Mouse (Mus musculus): ENCODE results near the gene Nol3.
A peak's percentile ranks its signal among the peaks of the same experiment; 100 is the strongest.
"Not testable (repeated sequence)": the region's sequence is repeated elsewhere in the genome, so short reads cannot be mapped to it uniquely, and the experiment has no call there.

Nol3 gene

GRCm38 (mm10) chr8:105290554-105291314 is 14.8 kb downstream of the Nol3 start:
- DNase-seq, result peak; percentile 91

DNA sequence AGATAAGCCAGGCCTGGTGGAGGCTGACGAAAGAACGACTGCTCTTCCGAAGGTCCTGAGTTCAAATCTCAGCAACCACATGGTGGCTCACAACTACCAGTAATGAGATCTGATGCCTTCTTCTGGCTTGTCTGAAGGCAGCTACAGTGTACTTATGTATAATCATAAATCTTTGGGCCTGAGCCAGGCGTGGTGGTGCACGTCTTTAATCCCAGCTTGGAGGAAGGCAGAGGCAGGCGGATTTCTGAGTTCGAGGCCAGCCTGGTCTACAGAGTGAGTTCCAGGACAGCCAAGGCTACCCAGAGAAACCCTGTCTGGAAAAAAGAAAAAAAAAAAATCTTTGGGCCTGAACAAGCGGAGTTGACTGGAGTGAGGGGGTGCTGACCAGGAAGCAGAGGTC is 15.4 kb downstream of the Nol3 start:
- DNase-seq, result not testable (repeated sequence)

DNA sequence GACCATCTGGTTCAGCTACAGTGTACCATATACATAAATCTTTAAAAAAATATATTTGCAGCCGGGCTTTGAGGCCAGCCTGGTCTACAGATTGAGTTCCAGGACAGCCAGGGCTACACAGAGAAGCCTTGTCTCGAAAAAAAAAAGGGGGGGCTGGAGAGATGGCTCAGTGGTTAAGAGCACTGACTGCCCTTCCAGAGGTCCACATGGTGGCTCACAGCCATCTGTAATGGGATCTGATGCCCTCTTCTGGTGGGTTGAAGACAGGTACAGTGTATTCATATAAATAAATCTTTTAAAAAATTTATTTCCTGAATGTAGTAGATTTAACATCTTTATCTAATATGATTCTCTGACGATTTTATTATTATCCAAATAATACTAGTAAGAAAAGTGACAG is 15.9 kb downstream of the Nol3 start:
- not testable (repeated sequence) for DNase-seq

- no peak for DNase-seq
Measured at GRCm38 (mm10) chr8:105292471-105292870, 16.5 kb downstream of the Nol3 start.

GRCm38 (mm10) chr8:105293405-105293804 is 17.5 kb downstream of the Nol3 start:
- no peak for DNase-seq

GRCm38 (mm10) chr8:105294776-105295175 is 18.8 kb downstream of the Nol3 start:
- DNase-seq, result no peak

- DNase-seq, result no peak
Measured at GRCm38 (mm10) chr8:105295256-105295655, 19.3 kb downstream of the Nol3 start.

GRCm38 (mm10) chr8:105295895-105296573 is 20.1 kb downstream of the Nol3 start, which contains the start of gene Exoc3l:
Gene Exoc3l, minus strand, starts transcription at chr8:105296101.
- peak; percentile 51 for DNase-seq

DNA sequence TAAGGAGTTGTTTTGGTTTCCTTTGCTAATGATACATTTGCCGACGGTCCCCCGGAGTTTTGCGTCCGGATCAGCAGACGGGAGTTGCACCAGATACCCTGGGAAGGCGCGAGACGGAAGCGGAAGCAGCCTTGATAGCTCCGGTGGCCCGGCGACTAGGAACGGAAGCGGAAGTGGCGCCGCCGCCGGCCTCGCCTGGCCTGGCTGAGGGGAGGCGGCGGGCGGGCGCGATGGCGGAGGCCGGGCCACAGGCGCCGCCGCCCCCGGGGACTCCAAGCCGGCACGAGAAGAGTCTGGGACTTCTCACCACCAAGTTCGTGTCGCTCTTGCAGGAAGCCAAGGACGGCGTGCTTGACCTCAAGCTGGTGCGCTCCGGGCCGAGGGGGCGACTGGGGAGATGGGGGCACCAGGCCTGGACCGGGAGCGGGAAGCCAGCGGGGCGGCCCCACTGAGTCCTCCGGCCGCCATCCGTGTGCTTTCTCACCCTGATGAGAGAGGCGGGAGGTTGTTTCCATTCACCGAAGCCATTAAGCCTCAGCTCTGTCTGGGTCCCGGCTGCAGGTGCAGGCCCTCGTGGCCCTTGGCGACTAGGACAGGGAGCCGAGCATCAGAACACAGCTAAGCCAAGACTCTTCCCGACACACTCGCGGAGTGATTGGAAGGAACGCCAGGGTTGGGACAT is 21.7 kb downstream of the Nol3 start, which contains the start of gene E2f4:
Gene E2f4 (plus strand): TSS at position 153 of the 682 bp plus-strand sequence.
- peak; percentile 96 for DNase-seq

DNA sequence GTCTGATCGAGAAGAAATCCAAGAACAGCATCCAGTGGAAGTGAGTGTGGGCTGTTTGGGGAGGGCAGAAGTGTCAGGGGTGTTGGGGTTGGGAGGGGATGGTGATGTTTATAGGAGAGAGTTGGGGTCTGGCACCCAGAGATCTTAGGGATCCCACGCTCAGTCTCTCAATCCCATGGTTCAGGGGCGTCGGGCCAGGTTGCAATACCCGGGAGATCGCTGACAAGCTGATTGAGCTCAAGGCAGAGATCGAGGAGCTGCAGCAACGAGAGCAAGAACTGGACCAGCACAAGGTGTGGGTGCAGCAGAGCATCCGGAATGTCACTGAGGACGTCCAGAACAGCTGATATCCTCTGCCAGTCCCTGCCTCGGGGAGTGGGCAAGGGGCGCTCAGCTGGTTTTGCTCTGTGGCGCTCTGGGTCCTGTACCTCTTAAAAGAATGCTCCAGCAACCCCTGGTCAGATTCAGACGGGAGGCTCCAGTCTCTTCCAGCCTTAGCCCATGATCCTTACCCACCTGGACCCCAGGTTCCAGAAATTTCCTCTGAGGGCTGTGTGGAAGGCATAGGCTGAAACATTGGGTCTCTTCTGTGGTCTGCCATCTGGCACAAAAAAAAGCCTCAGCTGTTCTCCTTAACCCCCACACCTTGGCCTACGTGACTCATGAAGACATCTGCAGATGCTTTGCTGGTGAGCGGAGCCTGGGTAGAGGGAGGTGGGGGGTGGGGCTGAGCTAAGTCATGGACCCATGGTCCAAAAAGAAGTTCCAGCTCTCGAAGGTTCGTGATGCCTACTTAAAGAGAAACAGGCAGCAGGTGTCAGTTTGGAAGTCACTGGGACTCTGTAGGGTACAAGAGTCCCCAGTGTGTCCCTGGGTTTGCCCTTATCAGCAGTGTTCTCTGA is 22.7 kb downstream of the Nol3 start:
- DNase-seq, result no peak

DNA sequence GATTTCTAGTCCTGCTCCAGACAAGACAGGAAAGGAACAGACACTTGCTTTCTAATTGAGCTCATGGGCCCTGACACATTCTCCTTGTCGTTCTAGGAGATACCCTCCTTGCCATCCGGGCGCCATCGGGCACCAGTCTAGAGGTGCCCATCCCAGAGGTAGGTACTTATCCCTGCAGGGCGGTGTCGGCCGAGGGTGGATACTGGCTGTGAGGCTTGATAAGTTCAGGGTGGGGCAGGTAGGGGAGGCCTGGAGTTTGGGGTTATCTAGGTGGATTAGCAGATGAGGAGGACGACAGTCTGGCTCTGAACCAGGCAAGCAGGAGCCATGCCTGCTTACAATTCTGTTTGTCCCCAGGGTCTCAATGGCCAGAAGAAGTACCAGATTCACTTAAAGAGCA is 24.0 kb downstream of the Nol3 start:
- DNase-seq, result no peak

DNA sequence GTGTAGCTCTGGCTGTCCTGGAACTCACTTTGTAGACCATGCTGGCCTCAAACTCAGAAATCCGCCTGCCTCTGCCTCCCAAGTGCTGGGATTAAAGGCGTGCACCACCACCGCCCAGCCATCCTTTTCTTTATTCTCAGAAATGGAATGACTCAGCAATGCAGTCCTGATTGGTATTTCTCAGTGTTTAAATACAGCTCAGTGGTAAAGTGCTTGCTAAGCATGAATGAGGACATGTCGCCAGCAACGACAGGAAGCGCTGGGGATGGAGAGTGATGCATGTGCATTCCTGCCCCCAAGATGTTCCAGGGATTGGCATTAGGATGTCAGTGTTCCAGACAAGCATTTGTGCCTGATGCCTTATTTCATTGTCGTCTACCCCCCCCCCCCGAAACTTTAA is 27.5 kb downstream of the Nol3 start:
- no peak for DNase-seq

GRCm38 (mm10) chr8:105303874-105304273 is 27.9 kb downstream of the Nol3 start:
- no peak for DNase-seq

- no peak for DNase-seq
Measured at GRCm38 (mm10) chr8:105304325-105305210, 28.6 kb downstream of the Nol3 start.

DNA sequence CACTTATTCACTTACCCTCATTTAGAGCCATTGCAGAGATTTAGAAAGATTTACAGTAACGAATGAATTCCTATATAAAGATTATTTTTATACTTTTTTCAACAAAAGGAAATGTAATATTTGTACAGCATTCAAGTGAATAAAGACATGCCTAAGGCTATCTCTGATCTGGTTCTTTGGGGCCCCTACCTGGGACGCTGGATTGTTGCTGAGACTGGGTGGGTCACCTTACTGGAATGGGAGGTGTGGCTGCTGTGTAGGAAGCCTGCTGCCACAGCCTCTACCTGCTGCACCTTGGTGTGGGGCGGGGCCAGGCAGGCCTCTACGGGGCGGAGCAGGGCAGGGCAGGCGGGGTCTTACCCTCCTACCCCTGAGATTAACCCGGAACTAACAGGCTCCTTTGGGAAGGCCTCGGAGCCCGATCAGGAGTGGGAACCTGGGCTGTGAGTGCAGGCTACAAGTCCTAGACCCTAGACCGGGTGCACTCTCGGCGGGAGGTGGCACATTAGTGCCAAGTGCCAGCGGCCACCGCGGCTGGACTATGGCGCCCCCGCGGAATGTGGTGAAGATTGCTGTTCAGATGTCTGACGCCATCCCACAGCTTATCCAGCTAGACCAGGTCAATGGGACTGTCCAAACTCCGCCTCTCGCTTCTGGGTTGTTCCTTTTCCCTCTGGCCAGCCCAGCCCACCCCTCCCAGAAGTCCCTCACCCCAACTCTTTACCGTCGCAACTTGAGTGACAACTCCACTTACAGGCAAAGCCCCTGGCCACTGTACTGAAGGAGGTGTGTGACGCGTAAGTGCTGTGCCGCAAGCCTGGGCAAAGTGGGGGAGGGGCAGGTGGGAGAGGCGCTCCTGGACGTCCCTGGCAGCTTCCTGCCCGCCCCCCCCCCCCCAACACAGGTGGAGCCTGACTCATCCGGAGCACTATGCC is 29.5 kb downstream of the Nol3 start, which contains the start of gene Elmo3:
Gene Elmo3 (plus strand): TSS at position 391 of the 935 bp plus-strand sequence.
- DNase-seq, result peak; percentile 90

GRCm38 (mm10) chr8:105306146-105306691 is 30.3 kb downstream of the Nol3 start:
- no peak for DNase-seq

- no peak for DNase-seq
Measured at GRCm38 (mm10) chr8:105307670-105308069, 31.7 kb downstream of the Nol3 start.

DNA sequence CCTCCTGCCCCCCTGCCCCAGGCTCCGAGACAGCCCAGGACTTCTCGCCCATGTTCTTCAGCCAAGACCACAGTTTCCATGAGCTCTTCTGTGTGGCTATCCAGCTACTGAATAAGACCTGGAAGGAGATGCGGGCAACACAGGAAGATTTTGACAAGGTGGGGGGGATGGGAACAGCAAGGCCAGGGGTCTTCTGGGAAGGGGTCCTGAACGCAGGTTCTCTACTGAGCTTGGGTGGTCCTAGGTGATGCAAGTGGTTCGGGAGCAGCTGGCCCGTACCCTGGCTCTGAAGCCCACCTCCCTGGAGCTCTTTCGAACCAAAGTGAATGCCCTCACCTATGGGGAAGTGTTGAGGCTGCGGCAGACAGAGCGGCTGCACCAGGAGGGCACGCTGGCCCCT is 32.5 kb downstream of the Nol3 start:
- no peak for DNase-seq

DNA sequence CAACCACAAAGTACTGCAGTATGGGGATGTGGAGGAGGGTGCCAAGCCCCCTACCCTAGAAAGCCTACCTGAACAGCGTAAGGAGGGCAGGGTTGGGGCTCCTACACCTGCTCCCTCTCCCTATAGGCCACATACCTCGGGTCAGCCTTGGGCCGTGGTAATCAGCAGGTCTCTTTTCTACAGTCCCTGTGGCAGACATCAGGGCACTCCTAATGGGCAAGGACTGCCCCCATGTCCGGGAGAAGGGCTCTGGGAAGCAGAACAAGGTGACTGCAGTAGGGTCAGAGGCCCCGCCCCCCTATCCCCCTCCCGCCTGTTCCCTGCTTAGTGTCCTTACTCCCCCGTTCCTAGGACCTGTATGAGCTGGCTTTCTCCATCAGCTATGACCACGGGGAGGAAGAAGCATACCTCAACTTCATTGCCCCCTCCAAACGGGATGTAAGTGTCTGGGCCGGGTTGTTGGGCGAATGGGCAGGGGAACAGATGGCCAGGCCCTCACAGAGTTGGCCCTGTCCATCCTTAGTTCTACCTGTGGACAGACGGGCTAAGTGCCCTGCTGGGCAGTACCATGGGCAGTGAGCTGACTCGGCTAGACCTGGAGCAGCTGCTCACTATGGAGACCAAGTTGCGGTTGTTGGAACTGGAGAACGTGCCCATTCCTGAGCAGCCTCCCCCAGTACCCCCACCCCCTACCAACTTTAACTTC is 33.4 kb downstream of the Nol3 start:
- no peak for DNase-seq

All from kidney, postnatal 14 days (tissue).